ENCODE assay signal across 8 mouse cellular contexts in genomic region chr17:6547064-6547760, GRCm38 (mm10). TPM values are rescaled to one million over a fixed set of nuclear protein-coding genes. Genes with fewer than 3 reads are reported as not detected.
DNase-seq lines count a peak whose midpoint lies in the region; ATAC-seq and TF ChIP-seq lines count a peak whose summit lies in the region.
"Not testable (repeated sequence)": the region's sequence is repeated elsewhere in the genome, so short reads cannot be mapped to it uniquely, and the experiment has no call there.

No protein-coding gene starts in this region.

- peak; percentile 46; the same call in 1 of the 2 replicates for ATAC-seq in embryonic facial prominence, embryonic 13.5 days (ENCODE audit: insufficient number of reproducible peaks, insufficient read depth, low FRiP score, low TSS enrichment, low read depth)
- ATAC-seq in forebrain, embryonic 14.5 days: peak; percentile 96
- peak; percentile 92 for ATAC-seq in hindbrain, embryonic 12.5 days (ENCODE audit: low FRiP score)
- ATAC-seq in hindbrain, postnatal 0 days: peak; percentile 74
- ATAC-seq in lung, embryonic 14.5 days (ENCODE audit: insufficient read depth): peak; percentile 78
- peak; percentile 86 for ATAC-seq in midbrain, embryonic 12.5 days (ENCODE audit: low FRiP score, low read depth)
- 0 out of 2 replicates have a peak, but pooled peaks have one; percentile 41 for ATAC-seq in midbrain, postnatal 0 days (ENCODE audit: low FRiP score)
- peak; percentile 68 for ATAC-seq in neural tube, embryonic 15.5 days (ENCODE audit: low FRiP score)

- not testable (repeated sequence) for H3K4me1 ChIP-seq in embryonic facial prominence, embryonic 13.5 days; forebrain, embryonic 14.5 days (ENCODE audit: control insufficient read depth, insufficient read depth, low read length); hindbrain, embryonic 12.5 days; hindbrain, postnatal 0 days (ENCODE audit: insufficient read depth, low read length); lung, embryonic 14.5 days (ENCODE audit: insufficient read depth); midbrain, embryonic 12.5 days; midbrain, postnatal 0 days (ENCODE audit: insufficient read depth, low read length); neural tube, embryonic 15.5 days

- H3K4me3 ChIP-seq in embryonic facial prominence, embryonic 13.5 days; forebrain, embryonic 14.5 days (ENCODE audit: low read depth, low read length); hindbrain, embryonic 12.5 days; hindbrain, postnatal 0 days (ENCODE audit: low read length); lung, embryonic 14.5 days (ENCODE audit: low read depth, low read length); midbrain, embryonic 12.5 days; midbrain, postnatal 0 days (ENCODE audit: low read depth, low read length); neural tube, embryonic 15.5 days (replicated peaks): not testable (repeated sequence)

- H3K9me3 ChIP-seq in embryonic facial prominence, embryonic 13.5 days; forebrain, embryonic 14.5 days (replicated peaks; ENCODE audit: control insufficient read depth, low read length); hindbrain, embryonic 12.5 days (replicated peaks); hindbrain, postnatal 0 days (ENCODE audit: low read length); lung, embryonic 14.5 days (ENCODE audit: low read depth, low read length); midbrain, embryonic 12.5 days; midbrain, postnatal 0 days (ENCODE audit: low read length); neural tube, embryonic 15.5 days (replicated peaks): not testable (repeated sequence)

- not testable (repeated sequence) for TF ChIP-seq CTCF in hindbrain, postnatal 0 days (IDR thresholded peaks at IDR 0.05; ENCODE audit: low read depth); lung, embryonic 14.5 days (IDR thresholded peaks at IDR 0.05; ENCODE audit: low read depth); midbrain, postnatal 0 days (IDR thresholded peaks at IDR 0.05)

- H3K36me3 ChIP-seq in embryonic facial prominence, embryonic 13.5 days; forebrain, embryonic 14.5 days (ENCODE audit: control insufficient read depth, insufficient read depth, low read length); hindbrain, embryonic 12.5 days; hindbrain, postnatal 0 days (ENCODE audit: insufficient read depth, low read length); lung, embryonic 14.5 days (ENCODE audit: insufficient read depth); midbrain, embryonic 12.5 days; midbrain, postnatal 0 days (ENCODE audit: insufficient read depth, low read length); neural tube, embryonic 15.5 days: not testable (repeated sequence)

- not testable (repeated sequence) for H3K9ac ChIP-seq in embryonic facial prominence, embryonic 13.5 days; forebrain, embryonic 14.5 days (ENCODE audit: low read length); hindbrain, embryonic 12.5 days; hindbrain, postnatal 0 days (replicated peaks; ENCODE audit: low read length); lung, embryonic 14.5 days; midbrain, embryonic 12.5 days (replicated peaks); midbrain, postnatal 0 days (replicated peaks; ENCODE audit: low read length, poor library complexity, severe bottlenecking); neural tube, embryonic 15.5 days (replicated peaks)

- H3K27ac ChIP-seq in embryonic facial prominence, embryonic 13.5 days; forebrain, embryonic 14.5 days (ENCODE audit: low read depth, low read length); hindbrain, embryonic 12.5 days; hindbrain, postnatal 0 days; lung, embryonic 14.5 days (ENCODE audit: low read depth); midbrain, embryonic 12.5 days (replicated peaks); midbrain, postnatal 0 days (ENCODE audit: low read depth, low read length); neural tube, embryonic 15.5 days (replicated peaks): not testable (repeated sequence)

- DNase-seq in forebrain, embryonic 14.5 days (ENCODE audit: low spot score); hindbrain, postnatal 0 days (ENCODE audit: low spot score); lung, embryonic 14.5 days; midbrain, postnatal 0 days (ENCODE audit: low spot score): not testable (repeated sequence)

- no CpG with 5 or more reads among the region's 8 CpGs for WGBS in embryonic facial prominence, embryonic 13.5 days
- no CpG with 5 or more reads among the region's 8 CpGs for WGBS in forebrain, embryonic 14.5 days
- no CpG with 5 or more reads among the region's 8 CpGs for WGBS in hindbrain, embryonic 12.5 days
- WGBS in hindbrain, postnatal 0 days: no CpG with 5 or more reads among the region's 8 CpGs
- no CpG with 5 or more reads among the region's 8 CpGs for WGBS in lung, embryonic 14.5 days
- no CpG with 5 or more reads among the region's 8 CpGs for WGBS in midbrain, embryonic 12.5 days
- no CpG with 5 or more reads among the region's 8 CpGs for WGBS in midbrain, postnatal 0 days
- WGBS in neural tube, embryonic 15.5 days: no CpG with 5 or more reads among the region's 8 CpGs

- H3K27me3 ChIP-seq in embryonic facial prominence, embryonic 13.5 days; forebrain, embryonic 14.5 days (replicated peaks; ENCODE audit: control insufficient read depth, insufficient read depth, low read length); hindbrain, embryonic 12.5 days; hindbrain, postnatal 0 days (ENCODE audit: insufficient read depth, low read length); lung, embryonic 14.5 days (ENCODE audit: insufficient read depth, low read length); midbrain, embryonic 12.5 days; midbrain, postnatal 0 days (ENCODE audit: insufficient read depth, low read length); neural tube, embryonic 15.5 days (replicated peaks): not testable (repeated sequence)

- not testable (repeated sequence) for H3K4me2 ChIP-seq in embryonic facial prominence, embryonic 13.5 days; forebrain, embryonic 14.5 days (ENCODE audit: low read length); hindbrain, embryonic 12.5 days (replicated peaks); hindbrain, postnatal 0 days (ENCODE audit: low read depth, low read length); lung, embryonic 14.5 days; midbrain, embryonic 12.5 days (replicated peaks); midbrain, postnatal 0 days (ENCODE audit: low read depth, low read length, poor library complexity, severe bottlenecking); neural tube, embryonic 15.5 days

RNA-seq across cellular contexts. Expression of gene Dynlt1c, which starts 54.3 kb away (rescaled TPM):
- 60.2 and 64.6 TPM in 2 replicates for polyA plus RNA-seq in embryonic facial prominence, embryonic 13.5 days (2015; fragmentation: Nextera tagmentation; extraction: Ambion mirVana)
- 35.5 and 43.0 TPM in 2 replicates for polyA plus RNA-seq in forebrain, embryonic 14.5 days (2014; fragmentation: Nextera tagmentation; extraction: Ambion mirVana)
- polyA plus RNA-seq in hindbrain, embryonic 12.5 days (2016; fragmentation: Nextera tagmentation; extraction: Ambion mirVana): 56.8 and 70.8 TPM in 2 replicates
- 15.4 and 20.5 TPM in 2 replicates for total RNA-seq in hindbrain, postnatal 0 days (2014; rRNA removed)
- 14.7 and 22.5 TPM in 2 replicates for polyA plus RNA-seq in hindbrain, postnatal 0 days (2015; fragmentation: Nextera tagmentation; extraction: Ambion mirVana)
- polyA plus RNA-seq in lung, embryonic 14.5 days (2014; fragmentation: Nextera tagmentation; extraction: Ambion mirVana): 38.4 and 41.1 TPM in 2 replicates
- polyA plus RNA-seq in midbrain, embryonic 12.5 days (2016; fragmentation: Nextera tagmentation; extraction: Ambion mirVana): 56.1 and 69.7 TPM in 2 replicates
- total RNA-seq in midbrain, postnatal 0 days (2014; rRNA removed): 14.2 and 16.9 TPM in 2 replicates
- 12.7 and 16.4 TPM in 2 replicates for polyA plus RNA-seq in midbrain, postnatal 0 days (2015; fragmentation: Nextera tagmentation; extraction: Ambion mirVana)
- polyA plus RNA-seq in neural tube, embryonic 15.5 days (2015; fragmentation: Nextera tagmentation; extraction: Ambion mirVana): 63.0 and 63.2 TPM in 2 replicates

Comparison
In these comparisons a context has a peak if more than half of its experiments do, and no peak if none do; other contexts are left out.
1. ATAC-seq: peak in every context shown above with its lines; median percentile 96 in forebrain, embryonic 14.5 days; 92 in hindbrain, embryonic 12.5 days; 86 in midbrain, embryonic 12.5 days; 78 in lung, embryonic 14.5 days; 74 in hindbrain, postnatal 0 days; 68 in neural tube, embryonic 15.5 days; 46 in embryonic facial prominence, embryonic 13.5 days; 41 in midbrain, postnatal 0 days.